Mouse (Mus musculus) T-helper 17 cell (primary cell): Measurements from ENCODE around the gene Ralgapb.
"Not testable (repeated sequence)": the region's sequence is repeated elsewhere in the genome, so short reads cannot be mapped to it uniquely, and the experiment has no call there.

Source experiments
- in situ Hi-C, 2 experiments: fragments of 300-600 bp; cut with MboI, MseI; formaldehyde crosslinking; loops; 1 replicate in 1 of 2; 2 replicates in 1 of 2; pipeline ENCODE4 v1.15.1; 2025; ENCODE audit warnings: high pct_unique_total_duplicates in 2 of 2

The Ralgapb gene

GRCm38 (mm10) chr2:158397140-158397539, 12.5 kb upstream of the Ralgapb start:
- in situ Hi-C loops, result not testable (repeated sequence)

DNA sequence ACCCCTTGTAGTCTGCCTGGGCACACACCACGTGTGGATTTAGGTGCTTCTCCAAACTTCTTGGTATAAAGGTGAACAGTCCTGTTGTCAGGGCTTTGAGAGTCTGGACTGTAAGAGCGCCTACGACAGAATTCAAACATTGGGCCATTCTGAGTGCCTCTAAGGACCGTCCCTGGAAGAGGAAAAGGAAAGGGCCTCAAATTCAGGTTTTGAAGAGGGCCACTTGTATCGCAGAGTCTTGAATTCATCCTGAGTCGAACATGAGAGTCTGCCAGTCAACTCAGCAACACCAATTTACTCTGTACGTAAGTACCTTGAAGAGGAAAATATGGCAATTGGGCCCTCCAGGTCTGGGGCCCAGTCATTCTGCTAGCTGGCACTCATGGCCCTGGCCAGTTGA, 6.7 kb upstream of the Ralgapb start:
- in situ Hi-C loops, result no loop called here

GRCm38 (mm10) chr2:158408997-158409594, 552 bp upstream of the Ralgapb start:
- in situ Hi-C loops, result no loop called here

GRCm38 (mm10) chr2:158410022-158411014, 670 bp downstream of the Ralgapb start:
- in situ Hi-C loops, result no loop called here

GRCm38 (mm10) chr2:158413240-158413639, 3.6 kb downstream of the Ralgapb start:
- in situ Hi-C loops, result no loop called here

DNA sequence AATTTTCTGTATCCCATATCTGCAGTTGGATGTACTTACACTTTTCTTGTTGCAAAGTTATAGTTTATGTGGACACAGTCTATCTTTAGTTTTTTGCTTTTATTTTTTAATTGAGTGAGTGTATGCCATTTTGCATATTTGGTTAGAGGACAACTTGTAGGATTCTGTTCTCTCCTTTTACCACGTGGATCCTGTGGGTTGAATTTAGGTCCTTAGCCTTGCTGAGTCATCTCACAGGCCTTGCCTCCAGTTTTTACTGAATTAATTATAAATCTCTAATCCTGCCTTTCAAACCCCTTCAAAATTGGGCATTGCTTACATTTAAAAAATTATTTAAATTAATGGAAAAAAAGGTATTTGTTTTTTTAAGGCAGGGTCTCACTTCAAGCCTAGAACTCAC, 6.2 kb downstream of the Ralgapb start:
- in situ Hi-C loops, result no loop called here

DNA sequence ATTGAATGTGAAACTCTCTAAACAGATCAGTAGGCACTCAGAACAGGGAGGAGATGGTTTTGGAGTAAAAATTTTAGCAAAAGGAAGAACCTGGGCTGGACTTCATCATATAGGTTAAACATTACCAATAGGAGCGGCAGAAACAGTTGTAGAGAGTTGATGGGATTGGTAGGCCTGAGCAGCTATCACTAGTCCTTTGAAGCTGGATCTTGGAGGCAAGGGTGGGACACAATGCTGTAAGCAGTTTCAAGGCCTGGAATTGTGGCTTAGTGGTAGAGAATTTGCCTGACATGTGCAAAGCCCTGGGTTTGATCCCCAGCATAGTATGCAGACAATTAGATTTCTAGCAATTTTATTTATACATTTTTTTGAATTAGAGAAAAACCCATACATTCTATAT, 9.0 kb downstream of the Ralgapb start:
- in situ Hi-C loops, result no loop called here

- in situ Hi-C loops, result no loop called here
Measured at GRCm38 (mm10) chr2:158445814-158446213, 36.2 kb downstream of the Ralgapb start.

DNA sequence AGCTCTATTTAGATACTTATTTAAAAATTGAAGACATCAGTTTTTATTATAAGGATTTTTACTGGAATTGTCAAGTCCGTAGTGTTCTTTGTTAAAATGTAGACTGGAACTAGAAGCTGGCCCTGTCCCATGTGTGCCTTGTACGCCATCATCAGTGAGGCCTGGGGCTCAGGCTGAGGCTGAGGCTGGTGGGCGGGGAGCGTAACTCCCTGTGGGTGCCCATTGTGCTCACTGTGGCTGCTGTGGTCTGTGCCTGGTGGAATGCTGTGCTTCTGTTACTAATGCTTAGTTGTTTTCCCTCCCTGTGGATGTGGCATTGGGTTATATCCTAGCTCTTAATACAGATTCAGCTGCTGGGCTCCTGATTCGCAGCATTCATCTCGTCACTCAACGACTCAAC, 40.2 kb downstream of the Ralgapb start:
- in situ Hi-C loops, result no loop called here

DNA sequence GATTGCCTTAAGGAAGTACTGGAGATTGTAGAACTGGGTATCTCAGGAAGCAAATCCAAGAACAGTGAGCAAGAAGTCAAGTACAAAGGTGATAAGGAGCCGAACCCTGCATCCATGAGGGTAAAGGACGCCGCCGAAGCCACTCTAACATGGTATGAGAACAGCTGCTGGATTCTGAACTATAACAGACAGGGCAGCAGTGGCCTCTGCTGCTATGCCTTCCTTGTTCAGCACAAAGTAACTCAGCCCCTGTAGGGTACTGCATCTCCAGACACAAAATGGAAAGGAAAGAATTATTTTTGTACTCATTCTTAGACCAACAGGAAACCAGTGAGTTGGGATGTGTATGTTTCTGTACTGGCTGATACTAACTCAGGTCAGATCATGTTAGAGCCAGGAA, 46.8 kb downstream of the Ralgapb start:
- in situ Hi-C loops, result no loop called here

DNA sequence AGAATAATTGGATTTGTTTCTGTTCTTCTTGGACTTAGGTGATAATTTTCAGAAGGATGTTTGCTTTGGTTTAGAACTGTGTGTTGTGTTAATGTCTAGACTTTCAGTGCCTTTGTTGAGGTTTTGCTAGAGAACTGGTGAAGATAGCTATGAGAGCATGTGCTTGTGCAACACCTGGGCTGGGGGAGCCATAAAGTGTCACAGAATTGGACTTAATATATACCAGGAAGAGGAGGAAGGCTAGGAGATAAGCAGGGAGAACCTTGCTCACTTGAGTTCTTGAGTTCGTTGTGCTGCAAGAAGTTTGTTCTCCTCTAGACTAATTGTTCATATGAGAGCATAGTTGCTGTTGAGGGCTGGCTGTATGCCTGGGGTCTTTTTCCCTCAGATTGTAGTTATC, 48.0 kb downstream of the Ralgapb start:
- in situ Hi-C loops, result no loop called here

DNA sequence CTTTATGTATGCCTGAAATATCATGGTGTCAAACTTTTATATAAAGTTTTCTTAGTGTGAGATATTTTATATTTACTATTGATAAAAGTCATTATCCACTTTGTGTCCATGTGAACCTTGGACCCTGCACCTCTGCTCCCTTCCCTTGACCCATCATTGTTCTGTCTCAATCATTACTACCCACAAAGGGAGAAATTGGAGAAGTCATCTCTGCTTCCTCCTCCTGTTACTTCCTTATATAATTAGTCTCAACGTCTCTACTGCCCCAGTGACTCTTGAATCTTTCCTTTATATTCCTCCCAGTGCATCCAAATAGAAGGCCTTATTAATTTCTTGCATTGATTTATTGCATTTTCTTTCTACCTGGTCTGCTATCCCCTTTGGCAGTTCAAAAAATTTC, 52.8 kb downstream of the Ralgapb start:
- in situ Hi-C loops, result no loop called here

DNA sequence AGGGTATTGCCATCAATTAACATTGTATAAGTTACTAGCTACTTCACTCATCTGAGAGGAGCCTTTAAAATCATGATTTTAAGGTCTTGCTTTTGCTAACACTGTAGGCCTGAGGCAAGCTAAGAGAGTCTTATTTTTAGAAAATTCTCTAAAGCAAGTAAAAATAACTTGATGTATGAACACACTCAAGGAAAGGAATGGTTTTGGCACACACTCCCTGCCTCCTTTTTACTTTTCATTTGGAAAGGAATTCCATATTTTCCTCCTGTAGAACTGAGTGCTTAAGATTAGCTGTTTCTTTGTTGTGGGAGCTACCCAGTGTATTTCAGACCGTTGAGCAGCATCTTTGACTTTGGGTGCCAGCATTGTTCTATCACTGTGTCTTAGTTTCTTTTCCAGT, 64.5 kb downstream of the Ralgapb start:
- in situ Hi-C loops, result no loop called here

DNA sequence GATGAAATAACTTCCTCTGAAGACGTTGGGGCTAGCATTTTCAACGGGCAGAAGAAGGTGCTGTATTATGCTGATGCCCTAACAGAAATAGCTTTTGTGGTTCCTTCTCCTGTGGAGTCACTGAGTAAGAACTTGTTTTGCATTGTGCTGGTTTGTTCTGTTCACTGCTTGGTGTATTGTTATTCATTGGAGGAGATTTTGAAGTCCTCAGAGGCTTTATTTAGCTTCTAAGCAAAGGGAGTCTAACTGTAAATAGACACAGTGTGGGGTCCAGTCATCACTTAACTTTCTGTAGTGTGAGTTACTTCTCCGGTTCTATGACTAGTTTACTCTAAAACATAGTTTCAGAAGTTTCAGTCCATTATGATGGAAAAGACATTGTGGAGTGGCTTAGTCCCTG, 68.0 kb downstream of the Ralgapb start:
- in situ Hi-C loops, result no loop called here

- in situ Hi-C loops, result no loop called here
Measured at GRCm38 (mm10) chr2:158498457-158498856, 88.8 kb downstream of the Ralgapb start.

- in situ Hi-C loops, result no loop called here
Measured at GRCm38 (mm10) chr2:158501836-158502812, 92.5 kb downstream of the Ralgapb start, which contains the start of gene Adig. Adig (plus strand) TSS chr2:158502612.

- in situ Hi-C loops, result no loop called here
Measured at GRCm38 (mm10) chr2:158503226-158503625, 93.6 kb downstream of the Ralgapb start.

- in situ Hi-C loops, result no loop called here
Measured at GRCm38 (mm10) chr2:158503671-158504070, 94.0 kb downstream of the Ralgapb start.

DNA sequence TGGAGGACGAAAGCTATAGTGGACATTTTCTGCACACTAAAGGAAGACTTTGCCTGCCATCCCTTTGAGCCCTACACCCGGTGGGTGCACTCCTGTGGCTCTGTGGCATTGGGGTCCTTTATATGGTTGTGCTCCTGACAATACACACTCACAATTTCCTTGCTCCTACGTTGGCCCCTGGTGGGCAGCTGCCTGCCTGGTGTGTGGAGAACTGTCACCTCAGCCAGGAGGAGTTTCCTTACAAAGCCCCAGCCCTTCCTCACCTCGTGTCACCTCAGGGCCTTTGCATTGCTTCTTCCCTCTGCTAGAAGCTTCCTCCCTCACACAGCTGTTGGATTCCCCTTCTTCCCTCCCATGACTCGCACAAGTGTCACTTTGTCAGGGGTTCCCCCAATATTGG, 96.8 kb downstream of the Ralgapb start:
- in situ Hi-C loops, result no loop called here

GRCm38 (mm10) chr2:158507046-158507445, 97.4 kb downstream of the Ralgapb start:
- in situ Hi-C loops, result no loop called here

DNA sequence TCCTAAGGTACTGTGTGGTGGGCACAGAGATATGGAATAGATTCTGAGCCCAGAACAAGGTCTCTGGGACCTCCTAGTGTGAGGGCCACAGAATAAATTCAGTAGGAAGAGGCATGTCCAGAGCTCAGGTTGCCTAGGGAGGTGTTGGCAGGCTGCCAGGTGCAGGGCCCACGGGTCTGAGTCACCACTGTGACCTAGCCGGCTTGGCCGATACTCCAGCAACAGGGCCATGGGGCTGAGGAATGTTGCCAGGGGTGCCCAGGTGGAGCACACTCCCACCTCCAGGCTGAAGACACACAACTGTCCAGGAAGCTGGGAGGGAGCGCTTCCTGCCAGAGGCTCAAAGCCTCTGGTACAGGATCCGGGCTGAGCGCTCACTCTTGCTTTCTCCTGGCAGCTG, 101.0 kb downstream of the Ralgapb start:
- in situ Hi-C loops, result loop anchor here in 1 of 2 experiments (10.0 kb wide), 1 partner anchor 1674 kb away; no protein-coding TSS in a partner anchor
